Mouse (Mus musculus): ENCODE data around the gene Ddx3x. TPM values are rescaled to one million over a fixed set of nuclear protein-coding genes. Genes with fewer than 3 reads are reported as not detected.

The Ddx3x gene
- polyA plus RNA-seq, 1 experiment from 2014 or later = 115 TPM

- no peak for ATAC-seq (ENCODE audit: low read depth)
- Histone ChIP-seq H3K4me3 (ENCODE audit: low read length) (no peak overlapping the region), H3K4me1 (replicated peaks; ENCODE audit: control insufficient read depth, insufficient read depth, low read length) (0 out of 2 replicates have a peak, but pooled peaks cover 3% of the 10 kb centered on the region), H3K4me2 (ENCODE audit: low read depth, low read length) (no peak overlapping the region), H3K9me3 (ENCODE audit: control insufficient read depth, low read length) (no peaks in the 10 kb centered on the region), H3K27ac (ENCODE audit: low read length) (no peak overlapping the region), H3K27me3 (ENCODE audit: control insufficient read depth, insufficient read depth, low read depth, low read length) (no peaks in the 10 kb centered on the region), H3K36me3 (ENCODE audit: control insufficient read depth, insufficient read depth, low read length) (no peaks in the 10 kb centered on the region), H3K9ac (ENCODE audit: low read length) (no peak overlapping the region)
- 64% methylated on average over 6 of the region's 6 CpGs for WGBS
These were observed 5.1 kb upstream of the Ddx3x start for GRCm38 (mm10) chrX:13275519-13276137.

- WGBS = 73% methylated on average over 17 of the region's 17 CpGs
- Histone ChIP-seq H3K4me3 (ENCODE audit: low read length) (no peak overlapping the region), H3K4me1 (replicated peaks; ENCODE audit: control insufficient read depth, insufficient read depth, low read length) (peaks cover 3% of the 10 kb centered on the region; the same call in 1 of the 2 replicates), H3K9ac (ENCODE audit: low read length) (no peak overlapping the region), H3K9me3 (ENCODE audit: control insufficient read depth, low read length) (no peaks in the 10 kb centered on the region), H3K27ac (ENCODE audit: low read length) (no peak overlapping the region), H3K36me3 (ENCODE audit: control insufficient read depth, insufficient read depth, low read length) (no peaks in the 10 kb centered on the region), H3K27me3 (ENCODE audit: control insufficient read depth, insufficient read depth, low read depth, low read length) (no peaks in the 10 kb centered on the region), H3K4me2 (ENCODE audit: low read depth, low read length) (no peak overlapping the region)
- ATAC-seq (ENCODE audit: low read depth) = no peak
These were observed 1.8 kb upstream of the Ddx3x start for GRCm38 (mm10) chrX:13278996-13279395.

GRCm38 (mm10) chrX:13280037-13280408, 747 bp upstream of the Ddx3x start:
- peak overlapping the region; percentile 80 for H3K4me2 ChIP-seq (ENCODE audit: low read depth, low read length)
- peaks cover 6% of the 10 kb centered on the region; the same call in 1 of the 2 replicates for H3K4me1 ChIP-seq (replicated peaks; ENCODE audit: control insufficient read depth, insufficient read depth, low read length)
- peak overlapping the region; percentile 100 for H3K27ac ChIP-seq (ENCODE audit: low read length)
- no peaks in the 10 kb centered on the region for H3K36me3 ChIP-seq (ENCODE audit: control insufficient read depth, insufficient read depth, low read length)
- no peaks in the 10 kb centered on the region for H3K9me3 ChIP-seq (ENCODE audit: control insufficient read depth, low read length)
- peak overlapping the region; percentile 100 for H3K9ac ChIP-seq (ENCODE audit: low read length)
- no peaks in the 10 kb centered on the region for H3K27me3 ChIP-seq (ENCODE audit: control insufficient read depth, insufficient read depth, low read depth, low read length)
- no peak for ATAC-seq (ENCODE audit: low read depth)
- WGBS = 3% methylated on average over 14 of the region's 14 CpGs
- H3K4me3 ChIP-seq (ENCODE audit: low read length) = peak overlapping the region; percentile 87

GRCm38 (mm10) chrX:13281329-13282088, 739 bp downstream of the Ddx3x start:
- Histone ChIP-seq H3K36me3 (ENCODE audit: control insufficient read depth, insufficient read depth, low read length) (peaks cover 5% of the 10 kb centered on the region; the same call in 1 of the 2 replicates), H3K4me1 (replicated peaks; ENCODE audit: control insufficient read depth, insufficient read depth, low read length) (peaks cover 6% of the 10 kb centered on the region; the same call in 1 of the 2 replicates), H3K9ac (ENCODE audit: low read length) (peak overlapping the region; percentile 100), H3K27ac (ENCODE audit: low read length) (peak overlapping the region; percentile 100), H3K4me2 (ENCODE audit: low read depth, low read length) (peak overlapping the region; percentile 70), H3K4me3 (ENCODE audit: low read length) (peak overlapping the region; percentile 87), H3K27me3 (ENCODE audit: control insufficient read depth, insufficient read depth, low read depth, low read length) (no peaks in the 10 kb centered on the region), H3K9me3 (ENCODE audit: control insufficient read depth, low read length) (no peaks in the 10 kb centered on the region)
- ATAC-seq (ENCODE audit: low read depth) = peak; percentile 70
- WGBS = under 1% methylated on average over 27 of the region's 89 CpGs

- 7% methylated on average over 16 of the region's 16 CpGs for WGBS
- Histone ChIP-seq H3K4me2 (ENCODE audit: low read depth, low read length) (peak overlapping the region; percentile 70), H3K4me3 (ENCODE audit: low read length) (peak overlapping the region; percentile 87), H3K9ac (ENCODE audit: low read length) (peak overlapping the region; percentile 100), H3K4me1 (replicated peaks; ENCODE audit: control insufficient read depth, insufficient read depth, low read length) (peaks cover 6% of the 10 kb centered on the region; the same call in 1 of the 2 replicates), H3K27ac (ENCODE audit: low read length) (peak overlapping the region; percentile 100), H3K9me3 (ENCODE audit: control insufficient read depth, low read length) (no peaks in the 10 kb centered on the region), H3K36me3 (ENCODE audit: control insufficient read depth, insufficient read depth, low read length) (peaks cover 8% of the 10 kb centered on the region), H3K27me3 (ENCODE audit: control insufficient read depth, insufficient read depth, low read depth, low read length) (no peaks in the 10 kb centered on the region)
- ATAC-seq (ENCODE audit: low read depth) = no peak
These were observed 1.5 kb downstream of the Ddx3x start for GRCm38 (mm10) chrX:13282089-13282850.

- Histone ChIP-seq H3K27ac (ENCODE audit: low read length) (no peak overlapping the region), H3K27me3 (ENCODE audit: control insufficient read depth, insufficient read depth, low read depth, low read length) (no peaks in the 10 kb centered on the region), H3K9me3 (ENCODE audit: control insufficient read depth, low read length) (no peaks in the 10 kb centered on the region), H3K36me3 (ENCODE audit: control insufficient read depth, insufficient read depth, low read length) (peaks cover 35% of the 10 kb centered on the region), H3K4me3 (ENCODE audit: low read length) (no peak overlapping the region), H3K4me1 (replicated peaks; ENCODE audit: control insufficient read depth, insufficient read depth, low read length) (peaks cover 3% of the 10 kb centered on the region; the same call in 1 of the 2 replicates), H3K4me2 (ENCODE audit: low read depth, low read length) (no peak overlapping the region), H3K9ac (ENCODE audit: low read length) (no peak overlapping the region)
- no peak for ATAC-seq (ENCODE audit: low read depth)
- 79% methylated on average over 4 of the region's 4 CpGs for WGBS
These were observed 5.0 kb downstream of the Ddx3x start for GRCm38 (mm10) chrX:13285772-13286171.

- WGBS = 44% methylated on average over 6 of the region's 6 CpGs
- Histone ChIP-seq H3K27me3 (ENCODE audit: control insufficient read depth, insufficient read depth, low read depth, low read length) (no peaks in the 10 kb centered on the region), H3K4me3 (ENCODE audit: low read length) (no peak overlapping the region), H3K9ac (ENCODE audit: low read length) (no peak overlapping the region), H3K4me2 (ENCODE audit: low read depth, low read length) (no peak overlapping the region), H3K27ac (ENCODE audit: low read length) (no peak overlapping the region), H3K9me3 (ENCODE audit: control insufficient read depth, low read length) (no peaks in the 10 kb centered on the region), H3K36me3 (ENCODE audit: control insufficient read depth, insufficient read depth, low read length) (peaks cover 18% of the 10 kb centered on the region), H3K4me1 (replicated peaks; ENCODE audit: control insufficient read depth, insufficient read depth, low read length) (no peaks in the 10 kb centered on the region)
- ATAC-seq (ENCODE audit: low read depth) = peak; percentile 62
These were observed 13.9 kb downstream of the Ddx3x start for GRCm38 (mm10) chrX:13294505-13295228.

GRCm38 (mm10) chrX:13295229-13295571, 14.4 kb downstream of the Ddx3x start:
- no peak overlapping the region for H3K4me3 ChIP-seq (ENCODE audit: low read length)
- no peaks in the 10 kb centered on the region for H3K9me3 ChIP-seq (ENCODE audit: control insufficient read depth, low read length)
- peak; percentile 23; the same call in 1 of the 2 replicates for ATAC-seq (ENCODE audit: low read depth)
- H3K36me3 ChIP-seq (ENCODE audit: control insufficient read depth, insufficient read depth, low read length) = peaks cover 15% of the 10 kb centered on the region
- no peak overlapping the region for H3K9ac ChIP-seq (ENCODE audit: low read length)
- H3K4me2 ChIP-seq (ENCODE audit: low read depth, low read length) = no peak overlapping the region
- no peaks in the 10 kb centered on the region for H3K27me3 ChIP-seq (ENCODE audit: control insufficient read depth, insufficient read depth, low read depth, low read length)
- no peaks in the 10 kb centered on the region for H3K4me1 ChIP-seq (replicated peaks; ENCODE audit: control insufficient read depth, insufficient read depth, low read length)
- no peak overlapping the region for H3K27ac ChIP-seq (ENCODE audit: low read length)

Data from lung, embryonic 16.5 days (tissue).